In genomic region chr4:140153711-140154114, GRCm38 (mm10) we compare ENCODE assay signal across 11 mouse cellular contexts.
A peak's percentile ranks its signal among the peaks of the same experiment; 100 is the strongest.
DNase-seq lines count a peak whose midpoint lies in the region; ATAC-seq and TF ChIP-seq lines count a peak whose summit lies in the region.
"Had no signal": no experiment of that assay in that cellular context is flagged by ENCODE, and none has a peak within 500 bp of the region (broad histone marks: within the 10 kb centered on the region; RNA-seq: fewer than 3 reads in every experiment).

No protein-coding gene starts in this region.

- no peak overlapping the region for H3K9ac ChIP-seq in embryonic facial prominence, embryonic 11.5 days (replicated peaks; ENCODE audit: low read length)
- no peak overlapping the region for H3K9ac ChIP-seq in embryonic facial prominence, embryonic 13.5 days
- H3K9ac ChIP-seq in midbrain, embryonic 14.5 days (replicated peaks; ENCODE audit: low read length), result no peak overlapping the region
- H3K9ac ChIP-seq: heart, embryonic 15.5 days had no signal

- H3K9me3 ChIP-seq in embryonic facial prominence, embryonic 11.5 days (replicated peaks; ENCODE audit: control insufficient read depth, low read length), result no peaks in the 10 kb centered on the region
- H3K9me3 ChIP-seq in embryonic facial prominence, embryonic 10.5 days, result no peaks in the 10 kb centered on the region
- no peaks in the 10 kb centered on the region for H3K9me3 ChIP-seq in embryonic facial prominence, embryonic 13.5 days
- no peaks in the 10 kb centered on the region for H3K9me3 ChIP-seq in midbrain, embryonic 14.5 days (ENCODE audit: control insufficient read depth, low read length)
- H3K9me3 ChIP-seq: heart, embryonic 15.5 days; megakaryocyte, embryonic 14.5 days had no signal

- ATAC-seq in embryonic facial prominence, embryonic 11.5 days (replicated peaks; ENCODE audit: insufficient number of reproducible peaks, low FRiP score, low TSS enrichment, low read depth), result no peak
- ATAC-seq in embryonic facial prominence, embryonic 13.5 days (ENCODE audit: insufficient number of reproducible peaks, insufficient read depth, low FRiP score, low TSS enrichment, low read depth), result no peak
- no peak for ATAC-seq in midbrain, embryonic 14.5 days (ENCODE audit: low FRiP score, low TSS enrichment)
- ATAC-seq: intestine, postnatal 0 days had no signal

- no peak overlapping the region for H3K4me2 ChIP-seq in embryonic facial prominence, embryonic 11.5 days (ENCODE audit: low read depth, low read length)
- no peak overlapping the region for H3K4me2 ChIP-seq in embryonic facial prominence, embryonic 13.5 days
- H3K4me2 ChIP-seq in midbrain, embryonic 14.5 days (ENCODE audit: low read length), result no peak overlapping the region
- H3K4me2 ChIP-seq: heart, embryonic 15.5 days had no signal

- no peaks in the 10 kb centered on the region for H3K27me3 ChIP-seq in embryonic facial prominence, embryonic 11.5 days (ENCODE audit: control insufficient read depth, insufficient read depth, low read length)
- H3K27me3 ChIP-seq in embryonic facial prominence, embryonic 10.5 days (replicated peaks; ENCODE audit: low read depth, poor library complexity, severe bottlenecking), result 0 out of 2 replicates have a peak, but pooled peaks cover 6% of the 10 kb centered on the region
- H3K27me3 ChIP-seq in embryonic facial prominence, embryonic 13.5 days, result no peaks in the 10 kb centered on the region
- no peaks in the 10 kb centered on the region for H3K27me3 ChIP-seq in midbrain, embryonic 14.5 days (ENCODE audit: control insufficient read depth, insufficient read depth, low read length)
- H3K27me3 ChIP-seq: heart, embryonic 15.5 days; megakaryocyte, embryonic 14.5 days had no signal

- no peak for TF ChIP-seq CTCF in left cerebral cortex, adult 2 months (IDR thresholded peaks at IDR 0.05)

- H3K4me1 ChIP-seq in embryonic facial prominence, embryonic 11.5 days (ENCODE audit: control insufficient read depth, insufficient read depth, low read length), result no peaks in the 10 kb centered on the region
- H3K4me1 ChIP-seq in embryonic facial prominence, embryonic 10.5 days, result peaks cover 23% of the 10 kb centered on the region
- no peaks in the 10 kb centered on the region; the same call in 1 of the 2 replicates for H3K4me1 ChIP-seq in embryonic facial prominence, embryonic 13.5 days
- peaks cover 23% of the 10 kb centered on the region for H3K4me1 ChIP-seq in midbrain, embryonic 14.5 days (ENCODE audit: control insufficient read depth, insufficient read depth, low read length)
- H3K4me1 ChIP-seq: megakaryocyte, embryonic 14.5 days had no signal

- H3K27ac ChIP-seq in embryonic facial prominence, embryonic 11.5 days (replicated peaks; ENCODE audit: low read depth, low read length), result no peak overlapping the region
- no peak overlapping the region for H3K27ac ChIP-seq in embryonic facial prominence, embryonic 10.5 days (replicated peaks)
- H3K27ac ChIP-seq in left cerebral cortex, adult 2 months, result no peak overlapping the region; the same call in 1 of the 2 replicates
- H3K27ac ChIP-seq in embryonic facial prominence, embryonic 13.5 days, result peak overlapping the region; percentile 18; the same call in 1 of the 2 replicates
- peak overlapping the region; percentile 73; the same call in 1 of the 2 replicates for H3K27ac ChIP-seq in midbrain, embryonic 14.5 days (replicated peaks; ENCODE audit: low read depth, low read length)
- H3K27ac ChIP-seq: heart, embryonic 15.5 days had no signal

- 60% methylated on average over 9 of the region's 9 CpGs for WGBS in embryonic facial prominence, embryonic 11.5 days
- WGBS in embryonic facial prominence, embryonic 10.5 days, result 63% methylated on average over 9 of the region's 9 CpGs
- WGBS in embryonic facial prominence, embryonic 13.5 days, result 48% methylated on average over 9 of the region's 9 CpGs
- WGBS in midbrain, embryonic 14.5 days, result 36% methylated on average over 9 of the region's 9 CpGs

- no peak overlapping the region for H3K4me3 ChIP-seq in embryonic facial prominence, embryonic 11.5 days (ENCODE audit: low read depth, low read length)
- no peak overlapping the region for H3K4me3 ChIP-seq in embryonic facial prominence, embryonic 10.5 days
- no peak overlapping the region for H3K4me3 ChIP-seq in left cerebral cortex, adult 2 months
- H3K4me3 ChIP-seq in embryonic facial prominence, embryonic 13.5 days, result no peak overlapping the region
- H3K4me3 ChIP-seq in midbrain, embryonic 14.5 days (replicated peaks; ENCODE audit: low read depth, low read length), result no peak overlapping the region
- H3K4me3 ChIP-seq: heart, embryonic 15.5 days; megakaryocyte, embryonic 14.5 days had no signal

- intact Hi-C loops in left cerebral cortex, postnatal 4 days (cut with DNase I), result no loop called here
- intact Hi-C loops in left cerebral cortex, adult 2 months (cut with DNase I), result no loop called here

- no peaks in the 10 kb centered on the region for H3K36me3 ChIP-seq in embryonic facial prominence, embryonic 11.5 days (replicated peaks; ENCODE audit: control insufficient read depth, insufficient read depth, low read depth, low read length)
- no peaks in the 10 kb centered on the region for H3K36me3 ChIP-seq in embryonic facial prominence, embryonic 10.5 days (replicated peaks)
- H3K36me3 ChIP-seq in embryonic facial prominence, embryonic 13.5 days, result no peaks in the 10 kb centered on the region
- H3K36me3 ChIP-seq in midbrain, embryonic 14.5 days (ENCODE audit: control insufficient read depth, insufficient read depth, low read length), result no peaks in the 10 kb centered on the region
- H3K36me3 ChIP-seq: heart, embryonic 15.5 days had no signal

- DNase-seq in embryonic facial prominence, embryonic 11.5 days (ENCODE audit: low spot score), result peak; percentile 40
- DNase-seq in embryonic facial prominence, embryonic 10.5 days (ENCODE audit: low spot score), result no peak
- peak; percentile 59 for DNase-seq in left cerebral cortex, postnatal 4 days
- no peak for DNase-seq in left cerebral cortex, adult 2 months (ENCODE audit: extremely low spot score in 1 of 2, low spot score in 2 of 2)
- DNase-seq in midbrain, embryonic 14.5 days, result no peak
- no peak for DNase-seq in left cerebral cortex, adult 9 months (ENCODE audit: low spot score in 2 of 2)
- no peak for DNase-seq in kidney, postnatal 14 days

Comparison
In these comparisons a context has a peak if more than half of its experiments do, and no peak if none do; other contexts are left out.
1. DNase-seq: peak in embryonic facial prominence, embryonic 11.5 days (single experiment) and left cerebral cortex, postnatal 4 days (single experiment); none in embryonic facial prominence, embryonic 10.5 days (single experiment), left cerebral cortex, adult 2 months (0 of 2), midbrain, embryonic 14.5 days (single experiment), left cerebral cortex, adult 9 months (0 of 2) and kidney, postnatal 14 days (single experiment).
2. H3K27ac ChIP-seq: peak in embryonic facial prominence, embryonic 13.5 days (single experiment) and midbrain, embryonic 14.5 days (single experiment); none in embryonic facial prominence, embryonic 11.5 days (single experiment), embryonic facial prominence, embryonic 10.5 days (single experiment) and left cerebral cortex, adult 2 months (single experiment).